Mouse (Mus musculus) liver, adult 2 months (tissue): Measurements from ENCODE around the gene Inpp4b.

Experiments used
- CTCF ChIP-seq: fragments of 200-500 bp; IDR thresholded peaks from 2 replicates; pipeline ENCODE4 v1.5.1; 2011; ENCODE audit warnings: low read depth, low read length, control low read depth
- POLR2A ChIP-seq: fragments of 200-500 bp; IDR thresholded peaks from 2 replicates; pipeline ENCODE4 v1.6.1; 2011; ENCODE audit warnings: low read length, control low read depth; ENCODE audit not compliant: insufficient read depth; ENCODE audit errors: extremely low read depth

DNA sequence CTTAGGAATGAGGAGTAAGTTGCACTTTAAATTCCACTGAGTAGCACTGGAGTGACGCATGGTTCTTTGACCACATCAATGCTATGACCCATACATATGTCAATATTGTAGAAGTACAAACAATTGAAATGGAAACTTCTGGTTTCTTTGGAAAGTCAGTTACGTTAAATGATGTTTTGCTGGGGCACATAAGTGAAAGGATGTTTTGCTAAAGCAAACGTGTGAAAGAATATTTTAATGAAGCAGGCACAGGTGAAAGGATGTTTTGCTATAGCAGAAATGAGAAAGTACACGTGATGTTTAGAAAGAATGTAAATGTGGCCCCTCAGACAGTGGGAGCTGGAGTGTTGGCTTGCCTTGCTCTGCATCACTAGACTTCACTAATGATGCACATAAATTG, 216.2 kb downstream of the Inpp4b start:
- no peak for TF ChIP-seq CTCF
- no peak for TF ChIP-seq POLR2A
